Mouse (Mus musculus) myocyte (in vitro differentiated cells): Measurements from ENCODE around the gene Naa15.

ENCODE experiments used
- POLR2A ChIP-seq: IDR thresholded peaks from one replicate; pipeline ENCODE4 v1.6.1; 2011; ENCODE audit warnings: low read depth, mild to moderate bottlenecking, control low read depth, moderate library complexity; ENCODE audit not compliant: insufficient read length
- SRF ChIP-seq: IDR thresholded peaks from one replicate; pipeline ENCODE4 v1.6.1; 2011; ENCODE audit warnings: low read depth; ENCODE audit not compliant: control insufficient read depth, insufficient read length
- USF1 ChIP-seq: IDR thresholded peaks from one replicate; pipeline ENCODE4 v1.6.1; 2011; ENCODE audit warnings: low read depth, mild to moderate bottlenecking, control low read depth, moderate library complexity

- TF ChIP-seq USF1: no peak
- no peak for TF ChIP-seq POLR2A
- no peak for TF ChIP-seq SRF
These were observed 90.5 kb downstream of the Naa15 start for GRCm38 (mm10) chr3:51505465-51505864.
